Mouse (Mus musculus): ENCODE measurements at regions not wholly inside any gene's neighbourhood (a gene's known extent, or its start where the extent isn't known, plus 50 kb on each side); places are given as distances from the start of the nearest gene placed in this dataset.

DNA sequence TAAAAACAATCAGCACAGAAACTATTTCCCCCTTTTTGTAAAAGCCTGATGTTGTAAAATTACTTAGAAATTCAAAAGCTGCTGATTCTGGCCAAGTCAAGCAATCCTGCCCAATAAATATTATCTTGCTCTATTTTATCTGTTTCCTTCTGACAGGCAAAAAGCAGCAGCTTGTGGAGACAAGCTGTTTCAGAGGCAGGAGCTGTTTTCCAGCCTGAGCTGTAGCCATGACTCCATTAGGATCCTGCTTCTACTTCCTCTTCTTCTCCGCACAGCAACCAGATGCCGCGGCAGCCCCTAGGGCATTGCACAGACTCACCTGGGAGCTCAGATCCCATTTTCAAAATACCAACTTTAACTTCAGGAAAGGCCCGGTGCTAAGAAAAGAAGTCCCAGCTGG, 774.8 kb downstream of the Ryr2 start:
- Histone ChIP-seq H3K36me3 (ENCODE audit: control insufficient read depth, insufficient read depth, low read length) (no peaks in the 10 kb centered on the region), H3K27ac (ENCODE audit: low read length) (no peak overlapping the region), H3K4me3 (ENCODE audit: low read depth, low read length) (no peak overlapping the region), H3K9me3 (ENCODE audit: control insufficient read depth, low read depth, low read length) (no peaks in the 10 kb centered on the region), H3K4me2 (replicated peaks; ENCODE audit: low read depth, low read length) (no peak overlapping the region), H3K4me1 (ENCODE audit: control insufficient read depth, insufficient read depth, low read length) (no peaks in the 10 kb centered on the region), H3K9ac (replicated peaks; ENCODE audit: low read depth, low read length) (no peak overlapping the region), H3K27me3 (ENCODE audit: control insufficient read depth, insufficient read depth, low read length) (no peaks in the 10 kb centered on the region)
- 82% methylated on average over 4 of the region's 4 CpGs for WGBS
- ATAC-seq (ENCODE audit: insufficient number of reproducible peaks, insufficient read depth, low FRiP score, low read depth): no peak

GRCm38 (mm10) chr13:11308716-11309115, 798.0 kb downstream of the Ryr2 start:
- Histone ChIP-seq H3K4me3 (ENCODE audit: low read depth, low read length) (no peak overlapping the region), H3K4me2 (replicated peaks; ENCODE audit: low read depth, low read length) (no peak overlapping the region), H3K9me3 (ENCODE audit: control insufficient read depth, low read depth, low read length) (no peaks in the 10 kb centered on the region), H3K27ac (ENCODE audit: low read length) (no peak overlapping the region), H3K27me3 (ENCODE audit: control insufficient read depth, insufficient read depth, low read length) (no peaks in the 10 kb centered on the region), H3K36me3 (ENCODE audit: control insufficient read depth, insufficient read depth, low read length) (no peaks in the 10 kb centered on the region), H3K9ac (replicated peaks; ENCODE audit: low read depth, low read length) (no peak overlapping the region), H3K4me1 (ENCODE audit: control insufficient read depth, insufficient read depth, low read length) (no peaks in the 10 kb centered on the region)
- WGBS: 82% methylated on average over 2 of the region's 2 CpGs
- no peak for ATAC-seq (ENCODE audit: insufficient number of reproducible peaks, insufficient read depth, low FRiP score, low read depth)

DNA sequence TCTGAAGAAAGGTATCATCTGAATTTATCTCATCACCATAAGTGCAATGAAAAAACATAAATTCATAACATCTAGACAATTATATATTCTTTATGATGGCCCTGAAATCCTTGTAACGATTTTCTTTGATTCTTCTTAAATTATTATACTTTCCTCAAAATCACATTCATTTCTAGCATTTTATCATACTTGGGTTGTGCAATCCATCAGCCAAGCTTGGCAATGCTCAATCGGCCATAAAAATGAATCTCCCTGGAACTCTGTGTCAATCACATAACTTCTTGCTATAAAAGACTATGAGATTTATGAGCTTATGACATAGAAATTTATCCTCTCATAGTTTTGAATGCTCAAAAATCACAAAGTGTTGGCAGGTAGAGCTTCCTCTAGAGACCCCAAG, 811.3 kb downstream of the Ryr2 start:
- Histone ChIP-seq H3K27me3 (ENCODE audit: control insufficient read depth, insufficient read depth, low read length) (no peaks in the 10 kb centered on the region), H3K9me3 (ENCODE audit: control insufficient read depth, low read depth, low read length) (no peaks in the 10 kb centered on the region), H3K27ac (ENCODE audit: low read length) (no peak overlapping the region), H3K4me3 (ENCODE audit: low read depth, low read length) (no peak overlapping the region), H3K4me1 (ENCODE audit: control insufficient read depth, insufficient read depth, low read length) (no peaks in the 10 kb centered on the region), H3K9ac (replicated peaks; ENCODE audit: low read depth, low read length) (no peak overlapping the region), H3K36me3 (ENCODE audit: control insufficient read depth, insufficient read depth, low read length) (no peaks in the 10 kb centered on the region), H3K4me2 (replicated peaks; ENCODE audit: low read depth, low read length) (no peak overlapping the region)
- no peak for ATAC-seq (ENCODE audit: insufficient number of reproducible peaks, insufficient read depth, low FRiP score, low read depth)
- WGBS: 79% methylated on average over 2 of the region's 2 CpGs

DNA sequence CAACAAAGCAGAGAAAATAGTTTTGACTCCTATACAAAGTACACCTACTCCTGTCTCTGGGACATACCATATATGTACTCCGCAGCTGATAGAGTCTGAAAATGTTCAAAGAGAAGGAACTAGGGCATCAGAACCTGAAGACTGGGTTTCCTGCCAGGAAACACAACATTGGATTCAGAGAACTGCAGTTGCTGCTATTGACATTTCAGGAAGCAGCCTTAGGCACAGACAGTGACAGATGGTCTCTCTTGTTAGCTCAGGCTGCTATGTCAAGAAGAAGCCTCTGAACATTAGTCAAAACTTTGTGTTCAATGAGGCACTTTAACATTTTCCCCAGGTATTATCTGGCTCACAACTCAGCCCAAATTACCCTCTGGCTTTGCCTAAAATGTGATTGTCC, 812.1 kb downstream of the Ryr2 start:
- 90% methylated on average over 1 of the region's 1 CpGs for WGBS
- no peaks in the 10 kb centered on the region for H3K27me3 ChIP-seq (ENCODE audit: control insufficient read depth, insufficient read depth, low read length)
- no peak overlapping the region for H3K27ac ChIP-seq (ENCODE audit: low read length)
- no peak overlapping the region for H3K4me2 ChIP-seq (replicated peaks; ENCODE audit: low read depth, low read length)
- H3K4me1 ChIP-seq (ENCODE audit: control insufficient read depth, insufficient read depth, low read length): no peaks in the 10 kb centered on the region
- no peaks in the 10 kb centered on the region for H3K36me3 ChIP-seq (ENCODE audit: control insufficient read depth, insufficient read depth, low read length)
- H3K9ac ChIP-seq (replicated peaks; ENCODE audit: low read depth, low read length): no peak overlapping the region
- H3K4me3 ChIP-seq (ENCODE audit: low read depth, low read length): no peak overlapping the region
- H3K9me3 ChIP-seq (ENCODE audit: control insufficient read depth, low read depth, low read length): no peaks in the 10 kb centered on the region
- no peak for ATAC-seq (ENCODE audit: insufficient number of reproducible peaks, insufficient read depth, low FRiP score, low read depth)

DNA sequence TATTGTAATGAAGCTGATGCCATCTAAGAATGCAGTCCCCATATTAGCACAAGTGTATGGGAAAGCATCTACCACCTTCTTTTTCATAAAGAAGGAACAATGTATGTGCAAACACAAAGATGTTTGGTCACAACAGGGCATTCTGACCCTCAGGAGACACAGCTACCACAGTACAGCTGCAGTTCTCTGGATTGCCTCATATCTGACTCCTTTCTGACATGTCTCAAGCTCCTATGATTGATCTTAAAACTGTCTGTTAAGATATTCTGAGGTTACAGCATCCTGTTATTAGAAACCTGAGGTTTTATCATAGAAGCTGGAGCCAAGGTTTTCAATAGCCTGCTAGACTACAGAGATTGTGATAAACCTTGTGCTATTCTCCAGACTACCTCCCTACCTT, 813.0 kb downstream of the Ryr2 start:
- Histone ChIP-seq H3K9ac (replicated peaks; ENCODE audit: low read depth, low read length) (no peak overlapping the region), H3K4me3 (ENCODE audit: low read depth, low read length) (no peak overlapping the region)
- ATAC-seq (ENCODE audit: insufficient number of reproducible peaks, insufficient read depth, low FRiP score, low read depth): no peak

GRCm38 (mm10) chr13:11273896-11274295, 832.8 kb downstream of the Ryr2 start:
- H3K4me3 ChIP-seq (ENCODE audit: low read depth, low read length): no peak overlapping the region
- WGBS: 54% methylated on average over 1 of the region's 1 CpGs
- no peaks in the 10 kb centered on the region for H3K27me3 ChIP-seq (ENCODE audit: control insufficient read depth, insufficient read depth, low read length)
- no peaks in the 10 kb centered on the region for H3K36me3 ChIP-seq (ENCODE audit: control insufficient read depth, insufficient read depth, low read length)
- no peak overlapping the region for H3K9ac ChIP-seq (replicated peaks; ENCODE audit: low read depth, low read length)
- no peaks in the 10 kb centered on the region for H3K9me3 ChIP-seq (ENCODE audit: control insufficient read depth, low read depth, low read length)
- no peak overlapping the region for H3K27ac ChIP-seq (ENCODE audit: low read length)
- no peak overlapping the region for H3K4me2 ChIP-seq (replicated peaks; ENCODE audit: low read depth, low read length)
- no peak for ATAC-seq (ENCODE audit: insufficient number of reproducible peaks, insufficient read depth, low FRiP score, low read depth)
- no peaks in the 10 kb centered on the region for H3K4me1 ChIP-seq (ENCODE audit: control insufficient read depth, insufficient read depth, low read length)

More for the DNA sequence above, 813.0 kb downstream of the Ryr2 start:
- no peaks in the 10 kb centered on the region for H3K4me1 ChIP-seq (ENCODE audit: control insufficient read depth, insufficient read depth, low read length)
- no peaks in the 10 kb centered on the region for H3K36me3 ChIP-seq (ENCODE audit: control insufficient read depth, insufficient read depth, low read length)
- H3K27ac ChIP-seq (ENCODE audit: low read length): no peak overlapping the region
- no peaks in the 10 kb centered on the region for H3K9me3 ChIP-seq (ENCODE audit: control insufficient read depth, low read depth, low read length)
- no peaks in the 10 kb centered on the region for H3K27me3 ChIP-seq (ENCODE audit: control insufficient read depth, insufficient read depth, low read length)
- no peak overlapping the region for H3K4me2 ChIP-seq (replicated peaks; ENCODE audit: low read depth, low read length)

DNA sequence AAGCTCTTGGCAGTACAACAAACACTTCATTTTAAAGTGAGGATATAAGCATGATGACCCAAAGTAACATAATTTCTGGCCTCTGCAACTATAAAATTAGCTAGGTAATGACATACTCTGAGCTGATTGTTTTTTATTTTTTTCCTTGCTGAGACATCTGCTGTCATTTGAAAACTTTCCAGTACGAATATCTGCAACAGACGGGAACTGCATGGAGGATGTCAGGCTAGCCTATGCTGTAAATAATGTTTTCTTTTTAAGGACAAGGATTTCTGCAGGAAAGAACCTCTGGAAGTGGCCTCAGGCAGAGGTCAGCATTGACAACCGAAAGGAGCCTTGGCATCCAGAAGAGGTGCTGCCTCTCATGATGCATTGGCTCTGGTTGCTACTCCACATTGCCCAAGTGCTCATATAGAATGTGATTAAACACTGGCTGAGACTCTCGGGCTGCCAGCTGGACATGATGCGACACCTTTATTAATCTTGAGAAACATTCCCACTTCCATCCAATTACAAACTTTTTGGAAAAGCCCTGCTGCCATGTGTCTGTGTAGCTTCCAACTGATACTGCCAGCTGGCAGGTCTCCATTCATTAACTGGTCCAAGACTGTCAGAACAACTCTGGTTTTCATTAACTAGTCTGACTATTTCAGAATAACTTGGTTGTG, 837.9 kb downstream of the Ryr2 start:
- H3K36me3 ChIP-seq (ENCODE audit: control insufficient read depth, insufficient read depth, low read length): no peaks in the 10 kb centered on the region
- 47% methylated on average over 5 of the region's 5 CpGs for WGBS
- no peak overlapping the region for H3K9ac ChIP-seq (replicated peaks; ENCODE audit: low read depth, low read length)
- H3K9me3 ChIP-seq (ENCODE audit: control insufficient read depth, low read depth, low read length): no peaks in the 10 kb centered on the region
- ATAC-seq (ENCODE audit: insufficient number of reproducible peaks, insufficient read depth, low FRiP score, low read depth): no peak
- no peaks in the 10 kb centered on the region for H3K27me3 ChIP-seq (ENCODE audit: control insufficient read depth, insufficient read depth, low read length)
- no peak overlapping the region for H3K27ac ChIP-seq (ENCODE audit: low read length)
- H3K4me2 ChIP-seq (replicated peaks; ENCODE audit: low read depth, low read length): no peak overlapping the region
- H3K4me1 ChIP-seq (ENCODE audit: control insufficient read depth, insufficient read depth, low read length): no peaks in the 10 kb centered on the region
- H3K4me3 ChIP-seq (ENCODE audit: low read depth, low read length): no peak overlapping the region

GRCm38 (mm10) chr13:11247541-11247940, 859.2 kb downstream of the Ryr2 start:
- Histone ChIP-seq H3K27me3 (ENCODE audit: control insufficient read depth, insufficient read depth, low read length) (no peaks in the 10 kb centered on the region), H3K4me1 (ENCODE audit: control insufficient read depth, insufficient read depth, low read length) (no peaks in the 10 kb centered on the region), H3K9ac (replicated peaks; ENCODE audit: low read depth, low read length) (no peak overlapping the region), H3K4me3 (ENCODE audit: low read depth, low read length) (no peak overlapping the region), H3K27ac (ENCODE audit: low read length) (no peak overlapping the region), H3K9me3 (ENCODE audit: control insufficient read depth, low read depth, low read length) (no peaks in the 10 kb centered on the region), H3K4me2 (replicated peaks; ENCODE audit: low read depth, low read length) (no peak overlapping the region), H3K36me3 (ENCODE audit: control insufficient read depth, insufficient read depth, low read length) (no peaks in the 10 kb centered on the region)
- ATAC-seq (ENCODE audit: insufficient number of reproducible peaks, insufficient read depth, low FRiP score, low read depth): no peak

DNA sequence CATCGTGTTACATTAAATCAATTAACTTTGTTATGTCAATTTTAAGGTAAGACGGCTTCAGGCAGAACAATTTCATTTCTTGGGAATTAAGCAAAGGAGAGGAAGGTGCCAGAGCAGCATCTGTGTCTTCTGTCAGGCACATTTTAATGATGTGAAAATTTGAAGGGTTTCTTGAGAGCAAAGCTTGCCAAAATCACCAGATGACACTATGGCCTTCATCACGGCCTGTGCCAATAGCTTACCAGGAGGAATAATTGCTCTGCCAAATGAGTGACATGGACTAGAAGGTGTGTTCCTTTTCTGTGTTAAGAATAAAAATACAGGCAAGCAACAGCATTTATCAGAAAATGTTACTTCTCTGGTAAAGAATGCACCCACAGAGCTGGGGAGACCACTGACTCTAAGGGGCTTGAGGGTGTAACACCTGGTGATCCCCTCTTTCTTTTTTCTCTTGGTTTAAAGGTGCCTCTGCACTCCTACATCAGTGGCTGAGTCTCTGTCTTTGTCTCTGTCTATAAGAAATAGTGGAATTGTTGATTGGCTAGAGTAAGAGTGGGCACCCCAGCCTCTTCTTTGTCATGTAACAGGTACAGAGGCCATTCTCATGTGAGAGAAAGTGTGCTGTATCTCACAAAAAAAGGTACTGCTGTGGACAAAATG, 856.2 kb upstream of the Chrm3 start:
- no peak for ATAC-seq (ENCODE audit: insufficient number of reproducible peaks, insufficient read depth, low FRiP score, low read depth)
- Histone ChIP-seq H3K9me3 (ENCODE audit: control insufficient read depth, low read depth, low read length) (no peaks in the 10 kb centered on the region), H3K36me3 (ENCODE audit: control insufficient read depth, insufficient read depth, low read length) (no peaks in the 10 kb centered on the region), H3K4me2 (replicated peaks; ENCODE audit: low read depth, low read length) (no peak overlapping the region), H3K4me1 (ENCODE audit: control insufficient read depth, insufficient read depth, low read length) (no peaks in the 10 kb centered on the region), H3K9ac (replicated peaks; ENCODE audit: low read depth, low read length) (no peak overlapping the region), H3K4me3 (ENCODE audit: low read depth, low read length) (no peak overlapping the region), H3K27ac (ENCODE audit: low read length) (no peak overlapping the region), H3K27me3 (ENCODE audit: control insufficient read depth, insufficient read depth, low read length) (no peaks in the 10 kb centered on the region)
- WGBS: 91% methylated on average over 3 of the region's 3 CpGs

Measured in stomach, embryonic 14.5 days (tissue).